Mouse (Mus musculus): ENCODE data around the gene Pcgf1. TPM values are rescaled to one million over a fixed set of nuclear protein-coding genes. Genes with fewer than 3 reads are reported as not detected.

Gene Pcgf1
- total RNA-seq, 4 experiments from 2014 or later, result 26.2 to 31.0 (median 27.2) TPM

DNA sequence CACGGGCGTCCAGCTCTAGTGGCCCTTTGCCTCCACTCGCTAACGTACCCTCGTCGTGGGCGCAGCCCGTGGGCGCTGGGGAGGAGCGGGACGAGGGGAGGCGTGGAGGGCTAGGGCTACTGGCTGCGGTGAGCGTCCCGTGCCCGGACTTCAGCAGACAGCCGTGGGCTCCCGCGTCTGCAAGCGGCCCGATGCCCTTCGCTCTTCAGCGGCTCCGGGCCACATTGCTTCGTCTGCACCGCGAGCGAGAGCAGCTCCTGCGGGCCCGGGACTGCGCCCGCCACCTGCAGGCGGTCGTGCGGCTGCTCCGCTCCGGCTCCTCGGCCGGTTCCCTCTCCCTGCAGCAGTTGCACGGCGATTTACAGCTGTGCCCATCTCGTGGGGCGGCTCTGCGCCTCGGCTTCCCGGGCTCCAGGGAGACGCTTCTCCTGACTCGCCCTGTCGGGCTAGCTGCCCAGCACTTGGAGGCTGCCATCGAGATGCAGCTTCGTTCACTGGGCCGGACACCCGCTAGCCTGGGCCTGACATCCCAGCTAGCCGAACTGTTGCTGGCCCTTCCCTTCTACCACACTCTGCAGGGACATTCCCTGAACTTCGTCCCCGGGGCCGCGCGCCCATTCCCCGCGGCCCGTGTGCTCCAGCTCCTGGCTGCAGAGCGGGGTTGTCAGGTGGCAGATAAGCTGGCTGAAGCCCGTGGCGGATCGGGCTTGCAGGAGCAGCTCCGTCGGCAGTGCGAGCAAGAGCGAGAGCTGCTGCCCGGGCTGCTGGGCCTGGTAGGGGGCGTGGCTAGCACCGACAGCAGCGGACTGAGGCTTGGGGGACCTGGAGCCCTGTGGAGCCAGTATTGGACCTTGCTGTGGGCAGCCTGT, 24.3 kb downstream of the Pcgf1 start:
- DNase-seq (ENCODE audit: low spot score in 2 of 2), result peak in 1 of 2 experiments; percentile 48

DNA sequence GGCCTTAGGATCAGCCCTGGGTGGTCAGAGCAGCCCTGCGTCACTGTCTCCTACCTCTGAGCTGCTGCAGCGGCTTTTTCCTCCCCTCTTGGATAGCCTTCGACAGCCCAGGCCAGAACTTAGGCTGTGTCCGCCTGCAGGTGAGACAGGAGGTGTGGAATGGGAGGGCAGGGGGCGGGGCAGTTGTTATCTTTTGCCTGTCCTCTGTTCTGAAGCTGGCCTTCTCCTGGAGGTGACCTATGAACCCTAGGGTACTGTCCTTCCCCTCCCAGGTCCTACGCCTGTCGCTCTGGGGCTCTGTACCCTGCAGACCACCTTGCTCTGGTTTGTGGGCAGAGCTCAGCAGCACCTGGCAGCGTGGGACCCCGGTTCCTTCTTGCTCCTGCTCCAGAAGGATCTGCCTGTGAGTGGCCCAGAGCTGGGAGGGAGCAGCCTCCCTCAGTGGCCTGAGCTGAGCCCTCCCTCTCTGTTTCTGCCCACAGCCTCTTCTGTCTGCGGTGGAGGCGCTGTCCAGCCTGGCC, 25.5 kb downstream of the Pcgf1 start:
- DNase-seq (ENCODE audit: low spot score in 2 of 2), result peak in 1 of 2 experiments; percentile 28

DNA sequence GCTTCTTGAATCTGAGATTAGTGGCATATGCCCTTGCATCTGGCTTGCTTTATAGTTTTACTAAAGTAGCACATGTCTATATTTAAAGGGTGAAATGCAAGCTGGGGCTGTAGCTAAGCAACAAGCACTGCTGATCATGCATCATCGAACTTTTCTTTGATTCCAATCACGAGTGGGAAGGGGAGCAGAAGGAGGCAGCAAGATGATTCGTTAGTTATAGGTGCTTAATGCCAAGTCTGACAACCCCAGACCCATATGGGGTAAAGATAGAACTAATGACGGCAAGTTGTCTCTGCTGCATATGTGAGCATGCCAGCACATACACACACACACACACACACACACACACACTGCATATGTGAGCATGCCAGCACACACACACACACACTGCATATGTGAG, 26.5 kb downstream of the Pcgf1 start:
- DNase-seq (ENCODE audit: low spot score in 2 of 2), result peak in 1 of 2 experiments; percentile 50

DNA sequence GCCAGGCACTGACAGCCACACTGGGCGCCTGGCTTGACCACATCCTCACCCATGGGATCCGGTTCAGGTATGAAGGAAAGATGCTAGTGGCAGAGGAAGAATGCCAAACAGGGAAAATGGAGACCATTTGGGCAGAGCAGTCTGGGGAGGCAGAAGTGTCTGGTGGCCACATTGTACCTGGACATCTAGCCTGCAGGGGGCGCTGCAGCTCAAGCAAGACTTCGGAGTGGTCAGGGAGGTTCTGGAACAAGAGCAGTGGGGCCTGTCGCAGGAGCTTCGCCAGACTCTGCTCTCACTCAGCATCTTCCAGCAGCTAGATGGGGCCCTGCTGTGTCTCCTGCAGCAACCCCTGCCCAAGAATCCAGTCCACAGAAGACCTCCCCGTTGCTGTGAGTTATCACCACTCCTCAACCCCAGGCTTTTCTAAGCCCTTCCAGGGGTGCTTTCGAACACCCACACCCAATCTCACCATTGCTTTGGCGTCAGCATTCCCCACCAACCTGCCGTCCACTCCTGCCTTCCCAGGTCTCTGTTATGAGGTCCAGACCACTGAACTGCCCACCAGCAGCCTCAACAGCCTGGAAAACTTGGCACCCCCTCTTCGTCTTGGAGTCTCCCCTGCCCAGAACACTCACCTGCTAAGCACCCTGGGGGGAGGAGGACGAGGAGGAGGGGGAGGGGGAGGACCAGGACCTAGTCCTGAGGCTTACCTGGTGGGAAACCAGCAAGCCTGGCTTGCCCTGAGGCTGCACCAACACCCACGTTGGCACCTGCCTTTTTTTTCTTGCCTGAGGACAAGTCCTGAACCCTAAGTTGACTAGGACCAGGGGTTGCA, 30.1 kb downstream of the Pcgf1 start:
- peak in 1 of 2 experiments; percentile 54 for DNase-seq (ENCODE audit: low spot score in 2 of 2)

DNA sequence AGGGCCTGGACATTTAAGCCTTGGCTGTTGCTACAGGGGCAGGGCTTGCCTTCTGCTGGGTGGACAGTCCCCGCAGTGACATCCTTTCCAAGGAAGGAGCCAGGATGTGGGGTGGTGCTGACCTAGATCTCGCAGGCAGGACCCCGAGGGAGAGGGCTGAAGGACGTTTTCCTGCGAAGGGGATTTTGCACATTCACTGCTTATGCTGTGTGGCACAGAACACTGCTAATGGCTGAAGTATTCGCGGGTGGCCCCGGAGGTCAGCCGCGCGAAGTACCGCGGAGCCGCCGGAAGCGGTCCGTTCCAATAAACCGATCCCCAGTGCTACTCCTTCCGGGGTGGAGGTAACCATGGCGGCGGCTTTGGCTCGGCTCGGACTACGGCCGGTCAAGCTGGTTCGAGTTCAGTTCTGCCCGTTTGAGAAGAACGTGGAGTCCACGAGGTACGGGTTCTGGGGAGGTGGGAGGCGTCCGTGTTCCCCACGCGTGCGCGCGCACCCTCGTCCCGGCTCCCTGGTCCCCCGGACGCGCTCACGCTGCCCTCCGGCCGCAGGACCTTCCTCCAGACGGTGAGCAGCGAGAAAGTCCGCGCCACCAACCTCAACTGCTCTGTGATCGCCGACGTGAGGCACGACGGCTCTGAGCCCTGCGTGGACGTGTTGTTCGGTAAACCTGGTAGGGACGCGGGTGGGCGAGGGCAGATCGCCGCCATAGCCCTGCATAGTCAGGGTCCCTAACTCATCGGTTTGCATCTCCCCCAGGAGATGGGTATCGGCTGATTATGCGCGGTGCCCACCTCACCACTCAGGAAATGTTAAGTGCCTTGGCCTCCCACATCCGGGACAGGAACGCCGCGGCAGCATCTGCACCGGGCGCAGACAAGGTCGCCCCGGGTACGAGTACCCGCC, 31.3 kb downstream of the Pcgf1 start, which contains the start of gene Mrpl53:
TSS of gene Mrpl53 (plus strand) at position 279 of the 907 bp plus-strand sequence.
- peak; percentile 71 to 81 for DNase-seq (ENCODE audit: low spot score in 2 of 2)

DNA sequence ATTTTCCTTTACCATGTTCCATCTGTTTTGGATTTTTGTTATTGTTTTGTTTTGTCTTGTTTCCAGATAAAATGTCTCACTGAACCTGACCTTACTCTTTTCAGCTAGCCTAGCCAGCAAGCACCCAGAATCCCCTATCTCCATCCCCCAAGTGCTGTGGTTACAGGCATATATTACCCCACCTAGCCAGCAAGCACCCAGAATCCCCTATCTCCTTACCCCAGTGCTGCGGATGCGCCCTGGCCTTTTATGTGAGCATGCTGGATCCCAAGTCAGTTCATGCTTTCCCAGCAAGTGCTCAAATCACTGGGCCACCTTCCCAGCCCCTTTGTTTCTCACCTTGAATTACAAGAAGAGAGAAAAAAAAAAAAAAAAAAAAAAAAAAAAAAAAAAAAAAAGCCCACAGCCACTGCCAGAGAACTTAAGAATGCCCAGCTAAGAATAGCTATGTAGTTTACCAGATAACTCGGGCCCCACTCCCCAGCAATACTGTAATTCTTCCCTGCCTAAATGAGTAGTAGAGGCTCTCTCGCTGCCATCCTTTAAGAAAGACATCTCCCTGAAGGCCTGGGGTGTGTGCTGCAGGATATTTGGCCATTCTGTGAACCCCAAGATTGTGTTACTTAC, 34.0 kb downstream of the Pcgf1 start:
- no peak for DNase-seq (ENCODE audit: low spot score in 2 of 2)

DNA sequence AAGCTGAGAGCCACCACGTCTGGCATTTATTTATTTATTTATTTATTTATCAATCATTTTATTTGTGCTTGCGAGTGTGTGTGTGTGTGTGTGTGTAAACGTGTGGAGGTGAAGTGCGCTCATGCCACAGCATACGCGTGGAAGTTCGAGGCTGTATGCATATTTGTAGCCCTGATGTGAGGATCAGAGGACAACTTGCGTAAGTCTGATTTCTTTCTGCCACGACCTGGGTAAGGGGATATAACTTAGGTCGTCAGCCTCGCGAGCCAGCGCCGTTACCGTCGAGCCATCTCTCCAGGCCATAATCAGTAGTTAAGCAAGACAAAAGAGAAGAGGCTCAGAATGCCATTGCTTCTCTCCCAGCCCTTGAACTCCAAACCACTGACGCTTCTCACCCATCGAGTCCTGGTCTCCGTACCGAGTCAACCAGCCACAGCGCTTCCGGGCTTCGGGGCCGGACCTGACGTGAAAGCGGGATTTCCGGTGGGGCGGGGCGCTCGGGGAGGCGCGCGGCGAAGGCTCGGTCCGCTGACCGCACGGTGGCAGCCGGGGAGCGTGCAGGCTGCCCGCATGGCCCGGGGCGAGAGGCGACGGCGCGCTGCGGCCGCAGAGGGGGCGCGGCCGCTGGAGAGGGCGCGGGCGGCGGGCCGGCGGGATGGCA, 37.5 kb downstream of the Pcgf1 start, which contains the start of gene Mogs:
TSS of gene Mogs (plus strand) at position 486 of the 661 bp plus-strand sequence.
- DNase-seq (ENCODE audit: low spot score in 2 of 2), result peak; percentile 82 to 88

DNA sequence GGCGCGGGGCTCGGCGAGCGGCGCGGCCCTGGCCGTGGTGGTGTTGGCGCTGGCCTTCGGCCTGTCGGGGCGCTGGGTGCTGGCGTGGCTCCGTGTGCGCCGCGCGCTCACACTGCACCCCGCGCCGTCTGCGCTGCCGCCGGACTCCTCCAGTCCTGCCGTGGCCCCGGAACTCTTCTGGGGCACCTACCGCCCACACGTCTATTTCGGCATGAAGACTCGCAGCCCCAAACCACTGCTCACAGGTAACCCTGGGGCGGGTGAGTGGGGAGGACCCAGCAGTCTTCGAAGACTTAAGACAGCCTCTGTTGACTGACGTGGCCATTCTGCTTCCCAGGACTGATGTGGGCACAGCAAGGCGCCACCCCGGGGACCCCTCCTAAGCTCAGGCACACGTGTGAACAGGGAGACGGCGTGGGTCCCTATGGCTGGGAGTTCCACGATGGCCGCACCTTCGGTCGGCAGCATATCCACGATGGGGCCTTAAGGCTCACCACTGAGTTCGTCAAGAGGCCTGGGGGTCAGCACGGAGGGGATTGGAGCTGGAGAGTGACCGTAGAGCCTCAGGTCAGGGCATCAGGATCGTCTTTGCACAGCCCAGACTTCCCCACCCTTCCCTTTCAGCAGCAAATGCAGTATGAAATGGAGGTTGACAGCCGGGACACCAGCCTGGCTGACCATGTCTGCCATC, 38.2 kb downstream of the Pcgf1 start:
- DNase-seq (ENCODE audit: low spot score in 2 of 2), result peak in 1 of 2 experiments; percentile 29

DNA sequence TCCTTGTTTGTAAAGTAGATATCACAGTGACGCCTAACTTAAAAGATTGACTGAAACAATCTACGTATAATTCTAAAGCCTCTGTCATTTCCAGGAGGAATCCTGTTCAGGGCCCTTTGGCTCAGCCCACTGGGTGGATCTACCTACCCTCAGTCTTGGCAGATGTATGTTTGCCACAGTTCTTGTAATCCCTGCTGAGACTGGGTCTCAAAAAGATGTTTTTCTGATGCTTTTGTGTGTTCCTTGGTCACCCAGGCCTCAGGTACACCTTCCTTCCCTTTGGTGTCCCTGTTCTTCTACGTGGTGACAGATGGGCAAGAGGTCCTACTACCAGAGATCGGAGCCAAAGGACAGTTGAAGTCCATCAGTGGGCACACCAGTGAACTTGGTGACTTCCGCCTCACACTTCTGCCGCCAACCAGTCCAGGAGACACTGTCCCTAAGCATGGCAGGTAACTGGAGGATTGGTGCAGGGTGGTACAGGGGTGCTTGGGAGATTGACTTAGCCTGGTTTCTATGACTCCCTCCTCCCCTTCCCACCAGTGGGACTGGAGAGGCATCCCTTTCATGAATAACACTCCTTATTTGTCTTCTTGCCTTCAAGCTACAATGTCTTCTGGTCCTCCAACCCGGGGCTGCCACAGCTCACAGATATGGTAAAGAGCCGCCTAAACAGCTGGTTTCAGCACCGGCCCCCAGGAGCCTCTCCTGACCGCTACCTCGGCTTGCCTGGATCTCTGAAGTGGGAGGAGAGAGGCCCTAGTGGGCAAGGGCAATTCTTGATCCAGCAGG, 38.9 kb downstream of the Pcgf1 start:
- no peak for DNase-seq (ENCODE audit: low spot score in 2 of 2)

DNA sequence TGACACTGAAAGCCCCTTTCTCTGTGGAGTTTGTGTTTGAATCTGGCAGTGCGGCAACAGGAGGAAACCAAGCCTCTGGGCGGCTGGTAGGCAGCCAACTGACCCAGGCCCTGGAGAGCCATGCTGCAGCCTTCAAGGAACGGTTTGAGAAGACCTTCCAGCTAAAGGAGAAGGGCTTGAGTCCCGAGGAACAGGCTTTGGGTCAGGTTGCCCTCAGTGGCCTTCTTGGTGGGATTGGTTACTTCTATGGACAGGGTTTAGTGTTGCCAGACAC, 39.4 kb downstream of the Pcgf1 start:
- no peak for DNase-seq (ENCODE audit: low spot score in 2 of 2)

DNA sequence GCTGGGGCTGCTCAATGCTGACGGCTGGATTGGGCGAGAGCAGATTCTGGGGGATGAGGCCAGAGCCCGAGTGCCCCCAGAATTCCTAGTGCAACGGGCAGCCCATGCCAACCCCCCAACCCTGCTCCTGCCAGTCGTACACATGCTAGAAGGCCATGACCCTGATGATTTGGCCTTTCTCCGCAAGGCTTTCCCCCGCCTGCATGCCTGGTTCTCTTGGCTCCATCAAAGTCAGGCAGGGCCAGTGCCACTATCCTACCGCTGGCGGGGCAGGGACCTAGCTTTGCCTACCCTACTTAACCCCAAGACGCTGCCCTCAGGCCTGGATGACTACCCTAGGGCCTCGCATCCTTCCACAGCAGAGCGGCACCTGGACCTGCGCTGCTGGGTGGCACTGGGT, 39.9 kb downstream of the Pcgf1 start:
- no peak for DNase-seq (ENCODE audit: low spot score in 2 of 2)

DNA sequence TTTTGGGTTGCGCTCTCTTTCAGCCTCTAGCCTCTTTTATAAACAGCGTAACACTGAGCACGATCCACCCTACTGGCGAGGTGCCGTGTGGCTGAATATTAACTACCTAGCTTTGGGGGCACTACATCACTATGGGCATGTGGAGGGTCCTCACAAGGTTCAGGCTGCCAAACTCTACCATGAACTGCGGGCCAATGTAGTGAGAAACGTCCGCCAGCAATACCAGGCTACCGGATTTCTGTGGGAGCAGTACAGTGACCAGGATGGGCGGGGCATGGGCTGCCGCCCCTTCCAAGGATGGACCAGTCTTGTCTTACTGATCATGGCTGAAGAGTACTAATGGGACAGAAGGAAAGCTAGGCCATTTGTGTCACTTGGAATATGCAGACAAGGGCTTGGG, 40.7 kb downstream of the Pcgf1 start:
- DNase-seq (ENCODE audit: low spot score in 2 of 2), result no peak

DNA sequence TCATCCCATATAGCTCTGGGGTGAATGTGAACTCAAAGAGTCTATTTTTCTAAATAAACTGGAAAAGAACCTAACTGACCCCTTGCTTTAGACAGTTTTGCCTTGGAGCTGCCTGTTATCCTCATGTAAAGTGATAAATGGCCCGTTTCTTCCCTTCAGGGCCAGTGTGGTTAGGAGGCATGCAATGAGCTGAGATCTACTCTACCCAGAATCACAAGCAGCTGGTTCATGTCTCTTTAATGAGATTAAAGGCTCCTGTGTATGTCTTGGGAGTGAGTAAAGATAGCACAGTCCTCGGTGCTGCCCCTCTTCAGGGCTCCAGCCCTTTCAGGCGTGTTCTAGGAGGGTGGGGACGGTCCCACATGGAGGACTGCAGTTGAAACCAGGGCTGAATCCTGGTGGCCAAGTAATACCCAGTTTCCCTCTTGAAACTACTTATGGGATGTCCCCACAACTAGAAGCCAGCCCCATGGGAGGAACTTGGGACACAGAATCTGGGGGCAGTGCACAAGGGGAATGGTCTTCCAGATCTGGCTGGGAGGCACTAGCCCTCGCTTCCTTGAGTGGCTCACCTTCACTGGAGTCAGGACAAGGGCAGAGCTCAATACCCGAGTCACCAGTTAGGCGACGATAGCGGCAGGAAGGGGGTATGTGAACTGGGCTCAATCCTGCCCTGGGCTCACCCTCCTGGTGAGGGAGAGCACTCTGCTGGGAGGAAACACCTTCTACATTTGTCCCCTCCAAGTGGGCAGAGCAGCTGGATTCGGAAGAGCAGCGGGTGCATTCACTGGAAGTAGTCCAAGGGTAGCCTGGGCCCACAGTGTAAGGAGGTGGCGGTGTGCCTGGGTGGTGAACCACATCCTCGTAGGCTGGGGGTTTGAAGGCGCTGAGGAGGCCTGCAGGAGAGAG, 41.4 kb downstream of the Pcgf1 start:
- DNase-seq (ENCODE audit: low spot score in 2 of 2), result no peak

DNA sequence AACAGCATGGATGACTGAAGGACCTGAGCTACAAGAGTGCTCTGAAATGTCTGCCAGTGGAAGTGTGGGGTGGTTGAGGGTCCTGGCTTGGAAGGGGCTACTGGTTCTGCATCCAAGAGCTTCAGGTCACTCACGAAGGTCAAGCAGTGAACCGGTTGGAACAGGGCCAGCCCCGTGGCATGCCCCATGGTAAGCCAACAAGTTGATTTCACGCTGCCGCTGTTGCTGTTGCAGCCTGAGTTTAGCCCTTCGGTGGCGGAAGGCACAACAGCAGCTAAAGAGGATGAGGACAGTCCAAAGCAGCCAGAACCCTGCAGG, 42.0 kb downstream of the Pcgf1 start:
- DNase-seq (ENCODE audit: low spot score in 2 of 2), result peak in 1 of 2 experiments; percentile 45

DNA sequence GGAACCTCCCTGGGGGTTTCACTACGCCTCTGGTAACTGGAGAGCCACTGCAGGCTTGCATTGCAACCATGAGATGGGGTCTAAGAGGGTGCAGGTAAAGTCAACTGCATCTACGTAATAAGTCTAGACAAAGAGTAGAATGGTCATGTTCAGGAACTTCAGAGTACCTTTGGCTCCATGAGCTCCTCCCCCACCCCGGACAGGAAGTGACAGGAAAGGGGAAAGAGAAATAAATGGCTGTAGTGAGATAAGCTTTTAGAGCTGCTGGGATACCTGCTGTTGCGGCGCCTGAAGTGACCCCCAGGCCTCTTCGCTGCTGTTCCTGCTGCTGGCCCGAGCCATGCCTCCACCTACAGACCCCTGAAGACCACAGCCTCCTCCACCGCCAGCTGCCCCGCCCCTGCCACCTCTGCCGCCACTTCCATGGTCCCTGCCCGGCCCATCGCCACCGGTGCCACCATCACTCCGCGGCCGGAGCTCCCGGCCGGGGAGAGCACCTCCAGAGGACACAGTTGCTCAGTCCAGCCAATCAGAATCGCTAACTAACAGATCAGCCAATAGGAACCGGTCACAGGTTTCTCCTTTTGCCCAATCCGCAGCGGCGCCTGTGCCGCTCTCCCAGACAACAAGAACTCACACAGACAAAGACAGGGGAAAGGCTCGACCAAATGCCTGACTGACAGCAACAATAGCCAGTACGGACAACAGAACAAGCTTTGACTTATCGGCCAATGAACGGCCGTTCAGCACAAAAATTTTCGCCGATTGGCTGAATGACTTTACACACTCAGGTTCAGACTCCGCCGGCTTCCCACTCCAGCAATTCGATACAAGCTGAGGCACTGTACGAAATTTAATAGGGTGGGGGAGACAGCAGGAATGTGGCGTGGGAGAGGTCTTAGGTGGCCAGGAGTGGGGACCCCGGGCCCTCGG, 43.5 kb downstream of the Pcgf1 start, which contains the start of gene Wbp1:
TSS of gene Wbp1 (minus strand) at position 630 of the 933 bp plus-strand sequence.
- peak; percentile 91 to 99 for DNase-seq (ENCODE audit: low spot score in 2 of 2)

Data from left cerebral cortex, adult 8-10 months (tissue).